Mouse (Mus musculus): ENCODE data around the gene Mrps2. TPM values are rescaled to one million over a fixed set of nuclear protein-coding genes. Genes with fewer than 3 reads are reported as not detected.
A peak's percentile ranks its signal among the peaks of the same experiment; 100 is the strongest.

Gene Mrps2
- polyA plus RNA-seq, 1 experiment from 2014 or later, result 54.1 TPM

- under 1% methylated on average over 50 of the region's 71 CpGs for WGBS
- peak; percentile 54 for DNase-seq (ENCODE audit: low spot score)
Observed at GRCm38 (mm10) chr2:28512798-28513401, 45.0 kb downstream of the Mrps2 start, which contains the start of gene Ralgds. Gene Ralgds (plus strand): TSS chr2:28513125.

GRCm38 (mm10) chr2:28513431-28514370 is 45.8 kb downstream of the Mrps2 start:
- peak; percentile 27; the same call in 1 of the 2 replicates for ATAC-seq (replicated peaks; ENCODE audit: low FRiP score, low read depth)
- WGBS, result 4% methylated on average over 47 of the region's 47 CpGs
- Histone ChIP-seq H3K9ac (ENCODE audit: low read depth, low read length) (peak overlapping the region; percentile 83), H3K9me3 (replicated peaks; ENCODE audit: low read length) (no peaks in the 10 kb centered on the region), H3K36me3 (ENCODE audit: insufficient read depth, low read length) (no peaks in the 10 kb centered on the region), H3K4me3 (replicated peaks; ENCODE audit: low read depth, low read length) (peak overlapping the region; percentile 67), H3K4me1 (replicated peaks; ENCODE audit: insufficient read depth, low read length) (peaks cover 16% of the 10 kb centered on the region), H3K27ac (peak overlapping the region; percentile 71), H3K4me2 (ENCODE audit: low read length) (peak overlapping the region; percentile 97), H3K27me3 (ENCODE audit: insufficient read depth, low read length) (no peaks in the 10 kb centered on the region)
- no peak for TF ChIP-seq CTCF (IDR thresholded peaks at IDR 0.05; ENCODE audit: low read depth)
- peak; percentile 40 for DNase-seq (ENCODE audit: low spot score)

More at GRCm38 (mm10) chr2:28512798-28513401, 45.0 kb downstream of the Mrps2 start, which contains the start of gene Ralgds:
- Histone ChIP-seq H3K9me3 (replicated peaks; ENCODE audit: low read length) (no peaks in the 10 kb centered on the region), H3K27me3 (ENCODE audit: insufficient read depth, low read length) (no peaks in the 10 kb centered on the region), H3K36me3 (ENCODE audit: insufficient read depth, low read length) (no peaks in the 10 kb centered on the region), H3K27ac (peak within 1 kb of the TSS; percentile 71), H3K4me2 (ENCODE audit: low read length) (peak within 1 kb of the TSS; percentile 97), H3K4me1 (replicated peaks; ENCODE audit: insufficient read depth, low read length) (peaks cover 16% of the 10 kb centered on the region), H3K4me3 (replicated peaks; ENCODE audit: low read depth, low read length) (peak within 1 kb of the TSS; percentile 67), H3K9ac (ENCODE audit: low read depth, low read length) (peak within 1 kb of the TSS; percentile 83)
- TF ChIP-seq CTCF (IDR thresholded peaks at IDR 0.05; ENCODE audit: low read depth), result peak; percentile 47; the same call in 1 of the 2 replicates
- ATAC-seq (replicated peaks; ENCODE audit: low FRiP score, low read depth), result peak; percentile 64

- Histone ChIP-seq H3K4me2 (ENCODE audit: low read length) (peak overlapping the region; percentile 97), H3K4me3 (replicated peaks; ENCODE audit: low read depth, low read length) (peak overlapping the region; percentile 67; the same call in 1 of the 2 replicates), H3K9ac (ENCODE audit: low read depth, low read length) (0 out of 2 replicates have a peak overlapping the region, but pooled peaks have one; percentile 83), H3K27me3 (ENCODE audit: insufficient read depth, low read length) (no peaks in the 10 kb centered on the region), H3K27ac (no peak overlapping the region), H3K36me3 (ENCODE audit: insufficient read depth, low read length) (no peaks in the 10 kb centered on the region), H3K4me1 (replicated peaks; ENCODE audit: insufficient read depth, low read length) (peaks cover 16% of the 10 kb centered on the region), H3K9me3 (replicated peaks; ENCODE audit: low read length) (no peaks in the 10 kb centered on the region)
- DNase-seq (ENCODE audit: low spot score), result peak; percentile 93
- WGBS, result 25% methylated on average over 5 of the region's 5 CpGs
- peak; percentile 97 for TF ChIP-seq CTCF (IDR thresholded peaks at IDR 0.05; ENCODE audit: low read depth)
- ATAC-seq (replicated peaks; ENCODE audit: low FRiP score, low read depth), result no peak; the same call in 1 of the 2 replicates
Observed at GRCm38 (mm10) chr2:28514489-28514888, 46.6 kb downstream of the Mrps2 start.

DNA sequence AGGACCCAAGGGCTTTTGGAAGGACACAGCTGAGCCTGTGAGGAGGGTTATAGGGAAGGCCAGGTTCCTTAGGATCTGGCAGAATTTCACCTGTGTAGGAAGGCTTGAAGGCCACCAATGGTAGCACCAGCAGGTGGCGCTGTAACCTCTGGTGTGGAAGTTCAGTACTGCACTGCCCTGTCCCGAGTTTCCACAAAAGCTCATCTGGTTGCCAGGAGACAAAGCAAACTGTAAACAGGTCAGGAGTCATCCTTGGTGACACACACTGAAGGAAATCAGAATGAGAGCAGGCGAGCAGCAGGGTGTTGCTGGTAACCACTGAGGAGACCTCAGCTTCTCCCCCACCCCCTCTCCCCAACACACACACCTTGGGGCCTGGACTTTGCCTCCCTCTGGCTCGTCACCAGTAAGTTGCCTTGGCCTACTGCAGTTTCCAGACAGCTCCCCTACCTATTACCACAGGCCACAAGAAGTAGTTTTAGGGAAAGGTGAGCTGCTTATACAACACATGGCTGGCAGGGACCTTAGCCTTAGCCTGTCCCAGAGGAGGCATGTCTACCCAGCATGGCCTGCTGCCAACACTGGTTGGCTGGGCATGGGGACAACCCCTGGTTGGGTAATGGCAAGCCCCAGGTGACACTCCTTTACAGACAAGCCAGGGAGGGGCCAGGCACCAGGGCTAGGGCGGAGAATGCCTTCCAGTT is 49.5 kb downstream of the Mrps2 start:
- H3K9ac ChIP-seq (ENCODE audit: low read depth, low read length), result no peak overlapping the region
- H3K36me3 ChIP-seq (ENCODE audit: insufficient read depth, low read length), result no peaks in the 10 kb centered on the region
- DNase-seq (ENCODE audit: low spot score) (peak; percentile 84), ATAC-seq (replicated peaks; ENCODE audit: low FRiP score, low read depth) (peak; percentile 62)
- H3K27ac ChIP-seq, result 0 out of 2 replicates have a peak overlapping the region, but pooled peaks have one; percentile 13
- 51% methylated on average over 5 of the region's 5 CpGs for WGBS
- no peak overlapping the region for H3K4me2 ChIP-seq (ENCODE audit: low read length)
- peak; percentile 88 for TF ChIP-seq CTCF (IDR thresholded peaks at IDR 0.05; ENCODE audit: low read depth)
- H3K4me1 ChIP-seq (replicated peaks; ENCODE audit: insufficient read depth, low read length), result peaks cover 16% of the 10 kb centered on the region
- no peaks in the 10 kb centered on the region for H3K27me3 ChIP-seq (ENCODE audit: insufficient read depth, low read length)
- no peak overlapping the region for H3K4me3 ChIP-seq (replicated peaks; ENCODE audit: low read depth, low read length)
- no peaks in the 10 kb centered on the region for H3K9me3 ChIP-seq (replicated peaks; ENCODE audit: low read length)

DNA sequence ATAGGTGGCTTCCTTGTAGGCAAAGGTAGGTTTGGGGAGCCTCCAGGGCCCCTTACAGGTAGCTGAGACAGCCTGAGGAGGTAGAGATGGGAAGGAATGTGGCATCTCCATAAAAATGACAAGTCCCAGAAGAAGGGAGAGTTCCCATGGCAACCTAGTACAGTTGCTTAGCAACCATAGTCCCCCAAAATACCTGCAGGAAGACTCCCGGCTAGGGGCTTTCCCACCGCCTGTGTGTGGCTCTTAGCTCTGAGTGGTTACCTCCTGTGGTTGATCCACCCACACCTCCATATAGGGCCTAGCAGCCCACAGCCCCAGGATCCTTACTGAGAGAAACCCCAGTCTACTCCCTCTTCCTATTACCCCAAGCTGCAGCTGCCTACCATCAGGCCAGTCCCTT is 50.4 kb downstream of the Mrps2 start:
- no peak for ATAC-seq (replicated peaks; ENCODE audit: low FRiP score, low read depth)
- Histone ChIP-seq H3K27ac (no peak overlapping the region), H3K27me3 (ENCODE audit: insufficient read depth, low read length) (no peaks in the 10 kb centered on the region), H3K4me2 (ENCODE audit: low read length) (no peak overlapping the region), H3K36me3 (ENCODE audit: insufficient read depth, low read length) (no peaks in the 10 kb centered on the region), H3K9ac (ENCODE audit: low read depth, low read length) (no peak overlapping the region), H3K4me1 (replicated peaks; ENCODE audit: insufficient read depth, low read length) (peaks cover 16% of the 10 kb centered on the region), H3K9me3 (replicated peaks; ENCODE audit: low read length) (no peaks in the 10 kb centered on the region), H3K4me3 (replicated peaks; ENCODE audit: low read depth, low read length) (no peak overlapping the region)
- TF ChIP-seq CTCF (IDR thresholded peaks at IDR 0.05; ENCODE audit: low read depth), result no peak
- no peak for DNase-seq (ENCODE audit: low spot score)
- 65% methylated on average over 2 of the region's 2 CpGs for WGBS
